Mouse (Mus musculus): Measurements from ENCODE around the gene Phldb3. TPM values are rescaled to one million over a fixed set of nuclear protein-coding genes. Genes with fewer than 3 reads are reported as not detected.
"Not testable (repeated sequence)": the region's sequence is repeated elsewhere in the genome, so short reads cannot be mapped to it uniquely, and the experiment has no call there.

The Phldb3 gene
- total RNA-seq, 2 experiments from 2014 or later, result 0.54 to 0.59 TPM

DNA sequence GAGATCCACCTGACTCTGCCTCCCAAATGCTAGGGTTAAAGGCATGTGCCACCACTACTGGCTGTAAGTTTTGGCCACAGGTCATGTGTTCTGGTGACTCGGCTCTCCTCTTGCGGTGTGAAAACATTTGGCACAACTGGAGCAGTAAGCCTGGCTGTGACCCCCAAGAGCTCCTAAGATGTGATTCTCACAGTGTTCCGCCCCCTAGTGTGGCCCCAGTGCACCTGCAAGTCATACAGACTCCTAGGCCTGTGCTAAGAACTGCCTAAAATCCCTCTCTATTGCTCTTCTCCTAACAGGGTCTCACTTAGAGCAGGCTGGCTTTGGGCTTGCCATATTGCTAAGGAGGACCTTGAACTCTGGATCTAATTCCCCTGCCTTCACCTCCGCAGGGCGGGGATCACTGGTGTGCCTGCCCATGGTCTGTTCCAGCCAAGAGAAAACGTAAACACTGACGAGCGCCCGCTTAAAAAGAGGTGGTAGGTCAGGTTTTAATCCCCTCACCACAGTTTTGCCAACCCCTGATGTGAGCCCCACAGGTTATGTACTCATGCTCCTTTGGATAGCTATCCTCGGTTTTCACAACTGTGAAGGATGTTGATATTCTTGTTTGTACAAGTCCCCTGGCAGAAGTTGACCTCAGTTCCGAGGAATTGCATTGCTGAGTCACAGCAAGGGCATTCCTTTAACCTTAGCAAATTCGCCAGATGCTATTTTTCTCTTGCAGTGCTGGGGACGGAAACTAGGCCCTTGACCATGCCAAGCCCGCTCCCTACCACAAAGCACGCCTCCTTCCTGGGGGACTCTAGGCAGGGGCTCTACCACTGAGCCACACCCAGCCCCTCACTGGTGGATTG lies 11.1 kb upstream of the Phldb3 start:
- intact Hi-C loops (cut with DNase I), result loop anchor here (2.0 kb wide), 1 partner anchor 69 kb away; the partner anchor contains the start of gene Irgq
- Histone ChIP-seq H3K27ac (peak overlapping the region; percentile 67), H3K4me3 (no peak overlapping the region)
- peak; percentile 54 for DNase-seq
- TF ChIP-seq CTCF (IDR thresholded peaks at IDR 0.05), result peak; percentile 37; the same call in 1 of the 2 replicates

DNA sequence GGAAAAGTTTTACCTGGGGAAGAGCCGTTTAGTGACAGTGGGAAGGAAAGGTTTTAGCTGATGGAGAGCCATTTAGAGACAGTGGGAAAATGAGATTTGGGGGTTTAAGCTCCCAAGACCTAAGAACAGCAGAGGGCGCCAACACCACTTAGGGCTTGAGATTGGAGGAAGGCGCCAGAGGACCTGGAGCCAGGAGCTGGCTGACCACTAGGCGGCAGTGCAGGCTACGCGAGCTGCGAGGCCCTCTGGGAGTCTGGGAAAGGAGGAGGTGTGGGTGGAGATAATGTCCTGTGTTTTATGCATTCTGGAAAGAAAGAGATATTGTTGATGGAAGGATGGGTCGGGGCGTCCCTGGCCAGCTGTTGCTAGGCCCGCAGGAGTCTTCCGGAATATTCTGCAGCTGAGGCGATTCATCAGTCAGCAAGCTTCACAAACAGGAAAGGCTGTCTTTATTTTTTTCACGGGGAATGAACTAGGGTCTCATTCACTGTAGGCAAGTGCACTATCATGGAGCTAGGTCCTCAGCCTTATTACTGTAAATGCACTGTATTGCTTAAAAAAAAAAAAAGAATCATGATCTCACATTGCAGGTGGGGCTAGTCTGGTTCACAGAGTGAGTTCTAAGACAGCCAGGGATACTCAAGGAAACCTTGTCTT lies 9.5 kb upstream of the Phldb3 start:
- peak; percentile 97 for DNase-seq
- H3K4me3 ChIP-seq, result peak overlapping the region; percentile 58
- 0 out of 2 replicates have a peak overlapping the region, but pooled peaks have one; percentile 67 for H3K27ac ChIP-seq
- TF ChIP-seq CTCF (IDR thresholded peaks at IDR 0.05), result no peak
- intact Hi-C loops (cut with DNase I), result loop anchor here (1.0 to 2.0 kb wide), 2 partner anchors 52 to 70 kb away; partner anchors contain the start of gene Irgq

DNA sequence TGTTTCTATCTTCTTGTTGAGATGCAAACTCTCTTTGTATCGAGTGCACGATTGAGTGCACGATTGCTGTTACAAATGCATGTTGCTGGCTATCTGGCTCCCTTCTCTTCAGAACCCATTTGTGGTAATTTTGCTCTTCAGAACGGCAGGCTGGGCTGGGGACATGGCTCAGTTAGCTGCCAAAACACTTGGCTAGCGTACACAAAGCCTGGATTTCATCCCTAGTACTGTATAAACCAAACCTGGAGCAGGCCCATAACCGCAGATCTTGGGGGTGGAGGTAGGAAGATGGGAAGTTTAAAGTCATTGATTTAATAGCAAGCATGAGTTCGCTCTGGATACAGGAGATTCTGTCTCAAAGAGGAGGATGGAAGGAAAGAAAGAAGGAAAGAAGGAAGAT lies 5.0 kb upstream of the Phldb3 start:
- Histone ChIP-seq H3K4me3 (no peak overlapping the region), H3K27ac (no peak overlapping the region)
- peak; percentile 1 for DNase-seq
- intact Hi-C loops (cut with DNase I), result no loop called here
- TF ChIP-seq CTCF (IDR thresholded peaks at IDR 0.05), result no peak

DNA sequence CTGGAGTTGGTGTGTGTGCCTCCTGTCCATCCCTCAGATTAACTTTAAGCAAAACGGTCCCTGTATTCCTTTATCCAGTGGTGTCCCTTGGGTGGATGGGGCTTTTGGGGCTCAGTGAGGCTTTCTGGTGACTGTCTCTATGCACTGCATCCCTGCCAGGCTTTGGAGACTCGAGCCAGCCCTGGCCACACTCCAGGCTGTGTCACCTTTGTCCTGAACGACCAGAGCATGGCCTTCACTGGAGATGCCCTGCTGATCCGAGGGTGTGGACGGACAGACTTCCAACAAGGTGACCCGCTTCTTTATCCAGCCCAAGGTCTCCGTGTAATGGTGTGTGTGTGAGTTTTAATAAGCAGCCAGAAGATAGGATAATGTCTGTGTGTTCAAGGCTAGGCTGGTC lies 4.5 kb upstream of the Phldb3 start:
- no peak overlapping the region for H3K4me3 ChIP-seq
- intact Hi-C loops (cut with DNase I), result no loop called here
- DNase-seq, result peak; percentile 14
- TF ChIP-seq CTCF (IDR thresholded peaks at IDR 0.05), result no peak
- H3K27ac ChIP-seq, result no peak overlapping the region

GRCm38 (mm10) chr7:24608017-24608416 lies 2.5 kb upstream of the Phldb3 start:
- intact Hi-C loops (cut with DNase I), result no loop called here
- H3K4me3 ChIP-seq, result peak overlapping the region; percentile 50

GRCm38 (mm10) chr7:24608561-24608960 lies 2.0 kb upstream of the Phldb3 start:
- Histone ChIP-seq H3K4me3 (peak overlapping the region; percentile 50), H3K27ac (no peak overlapping the region)
- no peak for DNase-seq
- intact Hi-C loops (cut with DNase I), result no loop called here
- no peak for TF ChIP-seq CTCF (IDR thresholded peaks at IDR 0.05)

More at GRCm38 (mm10) chr7:24608017-24608416, 2.5 kb upstream of the Phldb3 start:
- peak; percentile 69 for DNase-seq
- TF ChIP-seq CTCF (IDR thresholded peaks at IDR 0.05), result no peak
- H3K27ac ChIP-seq, result no peak overlapping the region

DNA sequence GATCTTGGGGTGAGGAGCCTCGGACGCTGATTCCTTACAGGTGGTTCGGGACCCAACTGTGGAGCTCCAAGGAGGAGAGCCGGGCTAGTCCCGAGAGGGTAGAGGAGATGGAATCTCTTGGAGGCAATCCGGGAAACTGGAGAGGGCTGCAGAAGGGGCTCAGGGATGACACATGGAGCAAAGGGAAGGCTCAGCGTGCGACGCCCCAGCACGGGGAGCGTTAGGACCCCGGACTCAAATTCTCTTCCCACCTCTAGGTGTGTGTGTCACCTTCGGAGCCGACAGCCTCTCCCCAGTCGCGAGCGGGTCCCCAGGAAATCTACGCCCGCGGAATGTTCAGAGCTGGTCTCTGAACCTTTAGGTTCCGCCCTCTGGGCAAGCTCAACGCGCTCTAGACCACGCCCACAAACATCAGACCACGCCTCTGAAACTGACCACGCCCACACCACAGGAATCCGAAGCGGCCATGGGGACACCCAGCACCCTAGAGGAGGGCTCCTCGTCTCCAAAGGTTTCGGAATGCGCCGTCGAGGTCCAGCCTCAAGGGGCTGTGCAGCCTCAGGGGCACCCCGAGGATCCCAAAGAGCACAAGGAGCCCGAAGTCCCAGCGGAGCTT lies 424 bp downstream of the Phldb3 start:
- intact Hi-C loops (cut with DNase I), result loop anchor here (2.0 kb wide), 1 partner anchor 18 kb away; no protein-coding TSS in a partner anchor

DNA sequence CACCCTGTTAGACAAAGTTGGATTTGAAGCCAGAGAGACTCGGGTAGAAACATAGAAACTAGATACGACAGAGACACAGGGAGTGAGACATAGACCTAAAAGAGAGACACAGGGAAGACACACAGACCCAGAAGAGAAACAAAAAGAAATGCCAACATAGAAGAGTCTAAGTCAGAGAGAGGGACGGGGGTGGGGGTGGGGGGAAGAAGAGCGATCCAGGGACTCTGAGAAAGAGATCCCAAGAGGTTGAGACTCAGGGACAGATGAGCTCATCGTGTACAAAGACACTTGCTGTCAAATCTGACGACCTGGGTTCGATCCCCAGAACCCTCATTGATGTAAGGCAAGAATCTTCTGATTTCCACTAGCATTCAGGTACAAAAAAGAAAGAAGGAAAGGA lies 1.1 kb downstream of the Phldb3 start:
- intact Hi-C loops (cut with DNase I), result loop anchor here (2.0 kb wide), 1 partner anchor 17 kb away; no protein-coding TSS in a partner anchor
- Histone ChIP-seq H3K4me3 (peak overlapping the region; percentile 86), H3K27ac (peak overlapping the region; percentile 59; the same call in 1 of the 2 replicates)
- DNase-seq, result no peak
- TF ChIP-seq CTCF (IDR thresholded peaks at IDR 0.05), result no peak

More for the DNA sequence above, 424 bp downstream of the Phldb3 start:
- DNase-seq, result peak; percentile 91
- no peak for TF ChIP-seq CTCF (IDR thresholded peaks at IDR 0.05)
- Histone ChIP-seq H3K4me3 (peak overlapping the region; percentile 86), H3K27ac (peak overlapping the region; percentile 59)

GRCm38 (mm10) chr7:24612308-24612910 lies 1.8 kb downstream of the Phldb3 start:
- Histone ChIP-seq H3K4me3 (peak overlapping the region; percentile 86), H3K27ac (no peak overlapping the region)
- no peak for DNase-seq
- intact Hi-C loops (cut with DNase I), result no loop called here
- TF ChIP-seq CTCF (IDR thresholded peaks at IDR 0.05), result no peak

DNA sequence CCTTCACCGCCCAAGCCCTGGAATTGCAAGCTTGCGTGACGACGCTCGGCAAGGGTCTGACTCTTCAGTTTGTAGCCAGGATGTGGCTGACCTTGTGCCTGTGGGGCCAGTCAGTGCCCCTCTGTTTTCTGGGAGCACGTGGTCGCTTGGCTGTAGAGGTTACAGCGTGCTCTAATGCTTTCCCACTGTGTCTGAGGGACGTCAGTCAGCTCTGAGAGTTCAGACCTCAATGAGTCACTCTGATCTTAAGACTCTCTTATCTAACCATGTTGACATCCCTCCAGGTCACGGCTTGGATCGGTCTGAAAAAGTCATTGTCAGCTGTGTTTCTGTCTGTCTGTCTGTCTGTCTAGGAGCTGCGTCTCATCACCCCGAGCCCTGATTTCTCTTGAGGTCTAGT lies 4.3 kb downstream of the Phldb3 start:
- Histone ChIP-seq H3K4me3 (no peak overlapping the region), H3K27ac (no peak overlapping the region)
- DNase-seq, result no peak
- no peak for TF ChIP-seq CTCF (IDR thresholded peaks at IDR 0.05)
- intact Hi-C loops (cut with DNase I), result no loop called here

- Histone ChIP-seq H3K27ac (no peak overlapping the region), H3K4me3 (no peak overlapping the region)
- no peak for TF ChIP-seq CTCF (IDR thresholded peaks at IDR 0.05)
- DNase-seq, result no peak
- intact Hi-C loops (cut with DNase I), result no loop called here
These were observed 7.2 kb downstream of the Phldb3 start for GRCm38 (mm10) chr7:24617763-24618162.

- H3K4me3 ChIP-seq; DNase-seq; intact Hi-C loops (cut with DNase I); H3K27ac ChIP-seq: not testable (repeated sequence)
These were observed 7.8 kb downstream of the Phldb3 start for GRCm38 (mm10) chr7:24618374-24618773.
